Mouse (Mus musculus) ES-E14 (cell line): Measurements from ENCODE around the gene Supt6. TPM values are rescaled to one million over a fixed set of nuclear protein-coding genes. Genes with fewer than 3 reads are reported as not detected.
"Not testable (repeated sequence)": the region's sequence is repeated elsewhere in the genome, so short reads cannot be mapped to it uniquely, and the experiment has no call there.

Experiments used
- DNase-seq: peaks from one replicate; pipeline ENCODE4 v3.0.0-alpha.2; 2013; ENCODE audit warnings: low read depth, low spot score
- H3K27ac ChIP-seq: 2 replicates; pipeline ENCODE4 v1.5.1; 2012; ENCODE audit warnings: low read depth, mild to moderate bottlenecking, low read length, moderate library complexity, mixed read lengths; ENCODE audit not compliant: poor library complexity, insufficient read depth, severe bottlenecking
- H3K36me3 ChIP-seq: 2 replicates; pipeline ENCODE4 v1.6.1; 2012; ENCODE audit warnings: mild to moderate bottlenecking, low read length, moderate library complexity, mixed read lengths; ENCODE audit not compliant: control insufficient read depth, poor library complexity, insufficient read depth, severe bottlenecking
- H3K4me1 ChIP-seq, 2 experiments: fragments of 150-350 bp in 1 of 2; sonication (generic) in 1 of 2; 2 replicates each; pipeline ENCODE4 v1.6.1; 2012; ENCODE audit warnings: low read length in 2 of 2, mild to moderate bottlenecking in 1 of 2, mixed read lengths in 1 of 2; ENCODE audit not compliant: control insufficient read depth in 2 of 2, insufficient read depth in 2 of 2, poor library complexity in 1 of 2
- H3K4me3 ChIP-seq, 2 experiments: fragments of 150-350 bp in 1 of 2; sonication (generic) in 1 of 2; 2 replicates each; pipeline ENCODE4 v1.5.1; 2012; ENCODE audit warnings: low read length in 2 of 2, low read depth in 1 of 2, mild to moderate bottlenecking in 1 of 2, mixed read lengths in 1 of 2; ENCODE audit not compliant: insufficient read depth in 1 of 2, poor library complexity in 1 of 2, severe bottlenecking in 1 of 2
- H3K9ac ChIP-seq: 2 replicates; pipeline ENCODE4 v1.6.1; 2012; ENCODE audit warnings: low read depth, mild to moderate bottlenecking, low read length, mixed read lengths; ENCODE audit not compliant: poor library complexity, insufficient read depth, severe bottlenecking
- H3K9me3 ChIP-seq: fragments of 150-350 bp; sonication (generic); 2 replicates; pipeline ENCODE4 v1.6.1; 2012; ENCODE audit warnings: low read depth, mild to moderate bottlenecking, low read length; ENCODE audit not compliant: control insufficient read depth, insufficient read depth
- CHD2 ChIP-seq: IDR thresholded peaks from 2 replicates; pipeline ENCODE4 v1.6.1; 2014; ENCODE audit warnings: mild to moderate bottlenecking, low read depth, low read length, inconsistent platforms
- HCFC1 ChIP-seq: IDR thresholded peaks from 2 replicates; pipeline ENCODE4 v1.6.1; 2012; ENCODE audit warnings: low read length, inconsistent platforms, borderline replicate concordance; ENCODE audit not compliant: insufficient read depth
- MAFK ChIP-seq: IDR thresholded peaks from 2 replicates; pipeline ENCODE4 v1.6.1; 2014; ENCODE audit warnings: mild to moderate bottlenecking, low read depth, low read length, inconsistent platforms; ENCODE audit not compliant: insufficient read depth
- ZC3H11A ChIP-seq: IDR thresholded peaks from 2 replicates; pipeline ENCODE4 v1.6.1; 2012; ENCODE audit warnings: low read depth, mild to moderate bottlenecking, inconsistent platforms, low read length, borderline replicate concordance
- ZNF384 ChIP-seq: IDR thresholded peaks from 2 replicates; pipeline ENCODE4 v1.6.1; 2012; ENCODE audit warnings: low read depth, low read length, inconsistent platforms
- in situ Hi-C, 2 experiments: fragments of 600-800 bp; cut with MboI; formaldehyde crosslinking; loops; one replicate each; pipeline ENCODE4 v1.15.1; 2025; ENCODE audit warnings: low sequenced_read_pairs in 2 of 2, inconsistent platforms in 1 of 2; ENCODE audit not compliant: unreplicated experiment in 2 of 2
- total RNA-seq: library from RNA; depleted of rRNA; stranded (reverse); fragments of 300-350 nt; gene quantifications from 2 replicates; pipeline ENCODE4 v1.2.3, GENCODE M21; 2012

The Supt6 gene
- total RNA-seq, 1 experiment: 63.0 TPM

GRCm38 (mm10) chr11:78279586-78279985 lies 33.8 kb upstream of the Supt6 start:
- Histone ChIP-seq H3K4me3 (no peak overlapping the region), H3K4me1 (no peaks in the 10 kb centered on the region), H3K9me3 (no peaks in the 10 kb centered on the region), H3K36me3 (peaks cover 43% of the 10 kb centered on the region), H3K27ac (no peak overlapping the region), H3K9ac (no peak overlapping the region)
- TF ChIP-seq CHD2 (no peak), ZNF384 (no peak), ZC3H11A (no peak), HCFC1 (no peak), MAFK (no peak)
- in situ Hi-C loops: loop anchor here in 1 of 2 experiments (25.0 kb wide), 1 partner anchor 1733 kb away; no protein-coding TSS in a partner anchor
- no peak for DNase-seq

- in situ Hi-C loops: loop anchor here in 1 of 2 experiments (25.0 kb wide), 1 partner anchor 1733 kb away; no protein-coding TSS in a partner anchor
- Histone ChIP-seq H3K36me3 (peaks cover 44% of the 10 kb centered on the region), H3K4me3 (no peak overlapping the region), H3K9ac (no peak overlapping the region), H3K9me3 (no peaks in the 10 kb centered on the region), H3K27ac (no peak overlapping the region), H3K4me1 (no peaks in the 10 kb centered on the region)
- no peak for DNase-seq
- TF ChIP-seq ZC3H11A: no peak
- no peak for TF ChIP-seq MAFK
- TF ChIP-seq ZNF384: no peak
- TF ChIP-seq HCFC1: no peak
These were observed 33.1 kb upstream of the Supt6 start for GRCm38 (mm10) chr11:78278853-78279252.

DNA sequence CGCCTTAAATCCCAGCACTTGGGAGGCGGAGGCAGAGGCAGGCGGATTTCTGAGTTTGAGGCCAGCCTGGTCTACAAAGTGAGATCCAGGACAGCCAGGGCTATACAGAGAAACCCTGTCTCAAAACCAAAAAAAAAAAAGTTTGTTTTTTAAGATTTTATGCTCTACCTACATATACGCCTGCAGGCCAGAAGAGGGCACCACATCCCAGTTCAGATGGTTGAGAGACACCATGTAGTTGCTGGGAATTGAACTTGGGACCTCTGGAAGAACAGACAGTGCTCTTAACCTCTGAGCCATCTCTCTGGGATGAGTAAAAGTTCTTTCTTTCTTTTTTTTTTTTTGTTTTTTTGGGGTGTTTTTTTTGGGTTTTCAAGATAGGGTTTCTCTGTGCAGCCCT lies 30.4 kb upstream of the Supt6 start:
- H3K4me1 ChIP-seq, H3K9ac ChIP-seq, H3K4me3 ChIP-seq, H3K27ac ChIP-seq, H3K9me3 ChIP-seq: not testable (repeated sequence)
- TF ChIP-seq ZNF384: peak; percentile 77
- H3K36me3 ChIP-seq: peaks cover 65% of the 10 kb centered on the region
- in situ Hi-C loops: loop anchor here in 1 of 2 experiments (25.0 kb wide), 1 partner anchor 1736 kb away; no protein-coding TSS in a partner anchor
- DNase-seq: peak; percentile 25

- no peaks in the 10 kb centered on the region for H3K4me1 ChIP-seq
- no peak overlapping the region for H3K4me3 ChIP-seq
- no peak overlapping the region for H3K9ac ChIP-seq
- H3K9me3 ChIP-seq: no peaks in the 10 kb centered on the region
- DNase-seq: no peak
- no peak overlapping the region for H3K27ac ChIP-seq
- in situ Hi-C loops: loop anchor here in 1 of 2 experiments (25.0 kb wide), 1 partner anchor 1737 kb away; no protein-coding TSS in a partner anchor
- H3K36me3 ChIP-seq: peaks cover 67% of the 10 kb centered on the region
- TF ChIP-seq CHD2 (no peak), MAFK (no peak), ZC3H11A (no peak)
These were observed 29.8 kb upstream of the Supt6 start for GRCm38 (mm10) chr11:78275596-78275995.

GRCm38 (mm10) chr11:78271986-78272385 lies 26.2 kb upstream of the Supt6 start:
- no peak for TF ChIP-seq MAFK
- TF ChIP-seq ZC3H11A: no peak
- no peak for TF ChIP-seq HCFC1
- no peak for TF ChIP-seq CHD2
- no peak for TF ChIP-seq ZNF384
- peaks cover 67% of the 10 kb centered on the region for H3K36me3 ChIP-seq
- no peak overlapping the region for H3K27ac ChIP-seq
- in situ Hi-C loops: loop anchor here in 1 of 2 experiments (5.0 kb wide), 1 partner anchor 45 kb away; no protein-coding TSS in a partner anchor
- no peak overlapping the region for H3K4me3 ChIP-seq
- no peaks in the 10 kb centered on the region for H3K4me1 ChIP-seq
- H3K9me3 ChIP-seq: no peaks in the 10 kb centered on the region
- no peak for DNase-seq
- no peak overlapping the region for H3K9ac ChIP-seq
